Mouse (Mus musculus): ENCODE measurements at regions not wholly inside any gene's neighbourhood (a gene's known extent, or its start where the extent isn't known, plus 50 kb on each side); places are given as distances from the start of the nearest gene placed in this dataset.
"Not testable (repeated sequence)": the region's sequence is repeated elsewhere in the genome, so short reads cannot be mapped to it uniquely, and the experiment has no call there.

DNA sequence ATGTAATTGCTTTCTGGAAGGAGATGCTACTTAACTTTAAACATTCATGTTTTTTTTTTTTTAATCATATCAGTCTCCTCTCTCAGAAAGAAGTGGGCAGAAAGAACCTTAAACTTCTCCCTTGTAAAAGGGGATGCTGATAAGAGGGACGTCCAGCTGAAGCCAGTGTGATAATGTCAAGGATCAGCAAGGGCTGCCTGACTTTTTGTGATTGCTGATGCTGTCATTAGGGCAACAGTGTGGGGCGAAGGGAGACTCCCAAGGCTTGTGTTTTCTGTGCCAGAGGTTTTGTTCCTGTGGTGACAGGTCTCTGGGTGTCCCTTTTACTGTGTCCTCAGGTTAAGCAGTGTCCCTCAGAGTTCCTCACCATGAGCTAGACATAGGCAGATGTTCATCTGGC lies 61.8 kb upstream of the Prkar2b start:
- no peaks in the 10 kb centered on the region for H3K9me3 ChIP-seq (replicated peaks)
- no peak for DNase-seq (ENCODE audit: low spot score)
- no peaks in the 10 kb centered on the region for H3K27me3 ChIP-seq (ENCODE audit: low read depth, poor library complexity, severe bottlenecking)
- H3K4me1 ChIP-seq, result peaks cover 7% of the 10 kb centered on the region
- no peak overlapping the region for H3K4me3 ChIP-seq
- H3K36me3 ChIP-seq, result no peaks in the 10 kb centered on the region
- H3K27ac ChIP-seq (replicated peaks), result no peak overlapping the region
- WGBS, result 78% methylated on average over 2 of the region's 2 CpGs

DNA sequence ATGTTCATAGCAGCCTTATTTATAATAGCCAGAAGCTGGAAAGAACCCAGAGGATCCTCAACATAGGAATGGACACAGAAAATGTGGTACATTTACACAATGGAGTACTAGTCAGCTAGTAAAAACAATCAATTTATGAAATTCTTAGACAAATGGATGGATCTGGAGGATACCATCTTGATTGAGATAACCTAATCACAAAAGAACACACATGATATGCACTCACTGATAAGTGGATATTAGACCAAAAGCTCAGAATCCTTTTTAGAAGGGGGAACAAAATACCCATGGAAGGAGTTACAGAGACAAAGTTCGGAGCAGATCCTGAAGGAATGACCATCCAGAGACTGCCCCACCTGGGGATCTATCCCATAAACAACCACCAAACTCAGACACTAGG lies 60.9 kb upstream of the Prkar2b start:
- H3K36me3 ChIP-seq; H3K4me3 ChIP-seq; H3K27ac ChIP-seq (replicated peaks); H3K9me3 ChIP-seq (replicated peaks); DNase-seq (ENCODE audit: low spot score); H3K4me1 ChIP-seq; H3K27me3 ChIP-seq (ENCODE audit: low read depth, poor library complexity, severe bottlenecking): not testable (repeated sequence)
- WGBS, result 97% methylated on average over 1 of the region's 1 CpGs

DNA sequence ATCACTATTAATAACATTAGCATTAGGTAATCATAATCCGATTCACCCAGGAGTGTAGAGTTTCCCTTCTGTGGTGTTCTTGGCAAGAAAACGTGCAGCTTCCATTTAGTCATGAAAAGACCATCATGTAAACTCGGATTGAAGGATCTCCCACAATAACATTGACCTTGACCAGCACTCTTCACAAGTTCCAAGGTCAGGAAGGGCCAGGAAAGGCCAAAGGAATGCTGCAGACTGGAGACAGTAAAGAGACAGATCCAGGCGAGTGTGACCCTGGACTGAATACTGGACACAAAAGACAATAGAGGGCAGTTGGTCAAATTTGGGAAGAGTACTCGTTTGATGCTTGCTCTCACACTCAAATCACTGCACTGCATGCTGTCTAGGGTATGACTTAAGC lies 51.6 kb upstream of the Prkar2b start:
- DNase-seq (ENCODE audit: low spot score), result no peak
- WGBS, result 70% methylated on average over 5 of the region's 5 CpGs
- no peaks in the 10 kb centered on the region for H3K27me3 ChIP-seq (ENCODE audit: low read depth, poor library complexity, severe bottlenecking)

DNA sequence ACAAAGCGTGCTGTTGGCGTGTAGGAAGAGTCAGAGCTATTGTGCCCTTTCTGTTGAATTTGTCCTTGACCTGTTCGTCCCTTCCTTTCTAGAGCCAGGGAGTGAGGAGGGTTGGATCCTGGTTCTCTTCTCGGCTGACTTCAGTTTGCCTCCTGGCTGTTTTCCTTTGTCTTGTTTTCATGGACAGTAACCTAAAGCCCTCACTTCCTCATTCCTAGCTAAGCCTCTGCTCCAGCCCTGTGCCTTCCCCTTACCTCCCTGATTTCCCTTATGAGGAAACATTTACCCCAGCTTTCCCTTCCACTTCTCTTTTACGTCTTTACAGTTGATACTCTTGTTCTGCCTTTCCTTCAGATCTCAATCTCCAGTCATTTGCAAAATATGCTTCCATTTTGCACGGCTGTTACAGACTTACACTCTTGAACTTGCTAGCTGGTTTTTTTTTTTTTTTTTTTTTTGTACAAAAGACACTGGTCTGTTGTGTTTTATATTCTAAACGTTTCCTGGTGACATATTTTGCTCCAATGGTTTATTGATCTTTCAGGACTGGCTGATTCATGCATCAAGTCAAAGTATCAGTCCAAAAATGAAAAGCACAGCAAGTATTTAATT lies 50.5 kb upstream of the Prkar2b start:
- 50% methylated on average over 7 of the region's 7 CpGs for WGBS
- Histone ChIP-seq H3K27ac (replicated peaks) (peak overlapping the region; percentile 46; the same call in 1 of the 2 replicates), H3K4me1 (peaks cover 8% of the 10 kb centered on the region; the same call in 1 of the 2 replicates), H3K9me3 (replicated peaks) (no peaks in the 10 kb centered on the region), H3K36me3 (no peaks in the 10 kb centered on the region), H3K27me3 (ENCODE audit: low read depth, poor library complexity, severe bottlenecking) (no peaks in the 10 kb centered on the region), H3K4me3 (no peak overlapping the region)
- DNase-seq (ENCODE audit: low spot score), result no peak

More for the DNA sequence above, 51.6 kb upstream of the Prkar2b start:
- Histone ChIP-seq H3K27ac (replicated peaks) (no peak overlapping the region), H3K4me1 (peaks cover 8% of the 10 kb centered on the region; the same call in 1 of the 2 replicates), H3K4me3 (no peak overlapping the region), H3K36me3 (no peaks in the 10 kb centered on the region), H3K9me3 (replicated peaks) (no peaks in the 10 kb centered on the region)

GRCm38 (mm10) chr12:32110903-32111302 lies 49.8 kb upstream of the Prkar2b start:
- no peak overlapping the region; the same call in 1 of the 2 replicates for H3K27ac ChIP-seq (replicated peaks)

More at GRCm38 (mm10) chr12:32110903-32111302, 49.8 kb upstream of the Prkar2b start:
- 67% methylated on average over 5 of the region's 5 CpGs for WGBS
- Histone ChIP-seq H3K27me3 (ENCODE audit: low read depth, poor library complexity, severe bottlenecking) (no peaks in the 10 kb centered on the region), H3K4me1 (peaks cover 10% of the 10 kb centered on the region), H3K9me3 (replicated peaks) (no peaks in the 10 kb centered on the region), H3K36me3 (no peaks in the 10 kb centered on the region), H3K4me3 (no peak overlapping the region)
- DNase-seq (ENCODE audit: low spot score), result no peak

Measured in midbrain, embryonic 10.5 days (tissue).